ENCODE assay signal across 20 mouse cellular contexts in genomic region chr14:60256356-60256755, GRCm38 (mm10). TPM values are rescaled to one million over a fixed set of nuclear protein-coding genes. Genes with fewer than 3 reads are reported as not detected.
DNase-seq lines count a peak whose midpoint lies in the region; ATAC-seq and TF ChIP-seq lines count a peak whose summit lies in the region.
"Had no signal": no experiment of that assay in that cellular context is flagged by ENCODE, and none has a peak within 500 bp of the region (broad histone marks: within the 10 kb centered on the region; RNA-seq: fewer than 3 reads in every experiment).

No protein-coding gene starts in this region.

- intact Hi-C loops in gastrocnemius, adult 2 months (cut with DNase I), result no loop called here
- intact Hi-C loops in gastrocnemius, postnatal 14 days (cut with DNase I; ENCODE audit: low total_unique reads), result no loop called here
- intact Hi-C loops in heart, postnatal 36 days (cut with DNase I), result loop anchor here (10.0 kb wide), 1 partner anchor 438 kb away; no protein-coding TSS in a partner anchor

- 20% methylated on average over 3 of the region's 3 CpGs for WGBS in lung, embryonic 14.5 days
- WGBS in embryonic facial prominence, embryonic 12.5 days, result 30% methylated on average over 3 of the region's 3 CpGs
- 34% methylated on average over 3 of the region's 3 CpGs for WGBS in intestine, embryonic 16.5 days

- no peak overlapping the region for H3K4me2 ChIP-seq in lung, embryonic 14.5 days
- no peak overlapping the region for H3K4me2 ChIP-seq in embryonic facial prominence, embryonic 12.5 days (replicated peaks)
- H3K4me2 ChIP-seq in intestine, embryonic 16.5 days (ENCODE audit: low read depth, low read length), result no peak overlapping the region
- H3K4me2 ChIP-seq: embryonic facial prominence, embryonic 15.5 days; forebrain, embryonic 15.5 days; heart, embryonic 13.5 days; stomach, embryonic 15.5 days had no signal

- H3K36me3 ChIP-seq in lung, embryonic 14.5 days (ENCODE audit: insufficient read depth), result no peaks in the 10 kb centered on the region
- H3K36me3 ChIP-seq in embryonic facial prominence, embryonic 12.5 days, result no peaks in the 10 kb centered on the region
- H3K36me3 ChIP-seq in intestine, embryonic 16.5 days (ENCODE audit: control insufficient read depth, insufficient read depth, low read length), result no peaks in the 10 kb centered on the region
- H3K36me3 ChIP-seq: embryonic facial prominence, embryonic 15.5 days; forebrain, embryonic 15.5 days; heart, embryonic 13.5 days; stomach, embryonic 15.5 days had no signal

- no peaks in the 10 kb centered on the region for H3K9me3 ChIP-seq in lung, embryonic 14.5 days (ENCODE audit: low read depth, low read length)
- no peaks in the 10 kb centered on the region for H3K9me3 ChIP-seq in embryonic facial prominence, embryonic 12.5 days
- no peaks in the 10 kb centered on the region for H3K9me3 ChIP-seq in intestine, embryonic 16.5 days (ENCODE audit: control insufficient read depth, low read length)
- H3K9me3 ChIP-seq: embryonic facial prominence, embryonic 15.5 days; forebrain, embryonic 15.5 days; heart, embryonic 13.5 days; stomach, embryonic 15.5 days had no signal

- DNase-seq in gastrocnemius, adult 2 months, result peak; percentile 20
- DNase-seq in gastrocnemius, postnatal 14 days, result no peak
- DNase-seq in lung, embryonic 14.5 days, result peak; percentile 34
- no peak for DNase-seq in lung, postnatal 14 days
- DNase-seq in retina, embryonic 14.5 days (ENCODE audit: low spot score), result peak; percentile 37
- no peak for DNase-seq in heart, postnatal 36 days
- DNase-seq: adrenal gland, postnatal 25 days; cerebellum, adult 11-12 months; gastrocnemius, postnatal 10 days; kidney, postnatal 10 days; thymus, postnatal 14 days had no signal

- H3K4me3 ChIP-seq in gastrocnemius, adult 2 months, result no peak overlapping the region
- no peak overlapping the region for H3K4me3 ChIP-seq in lung, embryonic 14.5 days (ENCODE audit: low read depth, low read length)
- no peak overlapping the region for H3K4me3 ChIP-seq in embryonic facial prominence, embryonic 12.5 days
- no peak overlapping the region for H3K4me3 ChIP-seq in intestine, embryonic 16.5 days (ENCODE audit: low read length)
- H3K4me3 ChIP-seq: embryonic facial prominence, embryonic 15.5 days; forebrain, embryonic 15.5 days; heart, embryonic 13.5 days; stomach, embryonic 15.5 days had no signal

- no peaks in the 10 kb centered on the region for H3K27me3 ChIP-seq in lung, embryonic 14.5 days (ENCODE audit: insufficient read depth, low read length)
- no peaks in the 10 kb centered on the region for H3K27me3 ChIP-seq in embryonic facial prominence, embryonic 12.5 days
- no peaks in the 10 kb centered on the region for H3K27me3 ChIP-seq in intestine, embryonic 16.5 days (replicated peaks; ENCODE audit: control insufficient read depth, insufficient read depth, low read length)
- H3K27me3 ChIP-seq: embryonic facial prominence, embryonic 15.5 days; forebrain, embryonic 15.5 days; heart, embryonic 13.5 days; stomach, embryonic 15.5 days had no signal

- no peak overlapping the region for H3K27ac ChIP-seq in gastrocnemius, adult 2 months
- H3K27ac ChIP-seq in lung, embryonic 14.5 days (ENCODE audit: low read depth), result no peak overlapping the region
- H3K27ac ChIP-seq in embryonic facial prominence, embryonic 12.5 days, result 0 out of 2 replicates have a peak overlapping the region, but pooled peaks have one; percentile 25
- no peak overlapping the region for H3K27ac ChIP-seq in intestine, embryonic 16.5 days (ENCODE audit: low read length)
- H3K27ac ChIP-seq: embryonic facial prominence, embryonic 15.5 days; forebrain, embryonic 15.5 days; heart, embryonic 13.5 days; macrophage; stomach, embryonic 15.5 days had no signal

- H3K9ac ChIP-seq in lung, embryonic 14.5 days, result no peak overlapping the region
- no peak overlapping the region for H3K9ac ChIP-seq in embryonic facial prominence, embryonic 12.5 days
- no peak overlapping the region for H3K9ac ChIP-seq in intestine, embryonic 16.5 days (ENCODE audit: low read depth, low read length)
- H3K9ac ChIP-seq: embryonic facial prominence, embryonic 15.5 days; forebrain, embryonic 15.5 days; heart, embryonic 13.5 days; stomach, embryonic 15.5 days had no signal

- H3K4me1 ChIP-seq in lung, embryonic 14.5 days (ENCODE audit: insufficient read depth), result peaks cover 2% of the 10 kb centered on the region; the same call in 1 of the 2 replicates
- peaks cover 3% of the 10 kb centered on the region; the same call in 1 of the 2 replicates for H3K4me1 ChIP-seq in embryonic facial prominence, embryonic 12.5 days
- peaks cover 7% of the 10 kb centered on the region; the same call in 1 of the 2 replicates for H3K4me1 ChIP-seq in intestine, embryonic 16.5 days (ENCODE audit: control insufficient read depth, insufficient read depth, low read length)

- TF ChIP-seq CTCF in gastrocnemius, adult 2 months (IDR thresholded peaks at IDR 0.05), result no peak
- TF ChIP-seq CTCF in lung, embryonic 14.5 days (IDR thresholded peaks at IDR 0.05; ENCODE audit: low read depth), result peak; percentile 20; the same call in 1 of the 2 replicates

- ATAC-seq in lung, embryonic 14.5 days (ENCODE audit: insufficient read depth), result no peak
- no peak for ATAC-seq in embryonic facial prominence, embryonic 12.5 days (ENCODE audit: insufficient number of reproducible peaks, insufficient read depth, low FRiP score, low TSS enrichment)
- ATAC-seq in intestine, embryonic 16.5 days, result no peak
- ATAC-seq: forebrain, embryonic 15.5 days had no signal

RNA-seq across cellular contexts. Expression of gene Gm49336, which starts 5.0 kb away (rescaled TPM):
- 10 to 100 TPM; 32.9 to 34.3 TPM for total RNA-seq in gastrocnemius, adult 2 months (2021)
- 10 to 100 TPM; 27.7 to 30.0 TPM for total RNA-seq in gastrocnemius, postnatal 14 days (2021)
- polyA plus RNA-seq in lung, embryonic 14.5 days (2014; fragmentation: Nextera tagmentation; extraction: Ambion mirVana), result 62.2 and 65.8 TPM in 2 replicates
- 57.6 and 60.9 TPM in 2 replicates for polyA plus RNA-seq in embryonic facial prominence, embryonic 12.5 days (2016; fragmentation: Nextera tagmentation; extraction: Ambion mirVana)
- 38.9 and 39.1 TPM in 2 replicates for polyA plus RNA-seq in intestine, embryonic 16.5 days (2015; fragmentation: Nextera tagmentation; extraction: Ambion mirVana)
- 10 to 100 TPM; 28.4 to 30.9 TPM for total RNA-seq in heart, postnatal 36 days (2021)

RNA-seq across cellular contexts. Expression of gene Nupl1, which starts 5.1 kb away (rescaled TPM):
- not detected for total RNA-seq in gastrocnemius, adult 2 months (2021)
- total RNA-seq in gastrocnemius, postnatal 14 days (2021), result under 1 TPM in 1 of 2 experiments, not detected in 1; 0.25 TPM
- not detected in 2 replicates for polyA plus RNA-seq in lung, embryonic 14.5 days (2014; fragmentation: Nextera tagmentation; extraction: Ambion mirVana)
- polyA plus RNA-seq in embryonic facial prominence, embryonic 12.5 days (2016; fragmentation: Nextera tagmentation; extraction: Ambion mirVana), result not detected in 2 replicates
- polyA plus RNA-seq in intestine, embryonic 16.5 days (2015; fragmentation: Nextera tagmentation; extraction: Ambion mirVana), result 0.09 and 0.11 TPM in 2 replicates
- total RNA-seq in heart, postnatal 36 days (2021), result not detected
- total RNA-seq: adrenal gland, postnatal 25 days; gastrocnemius, postnatal 10 days had no signal
- polyA plus RNA-seq: C2C12; embryonic facial prominence, embryonic 15.5 days; heart, embryonic 13.5 days; limb, embryonic 14.5 days; macrophage had no signal

RNA-seq across cellular contexts. Expression of gene Mtmr6, which starts 8.7 kb away (rescaled TPM):
- 10 to 100 TPM; 43.7 to 46.3 TPM for total RNA-seq in gastrocnemius, adult 2 months (2021)
- 10 to 100 TPM; 30.6 to 31.0 TPM for total RNA-seq in gastrocnemius, postnatal 14 days (2021)
- polyA plus RNA-seq in lung, embryonic 14.5 days (2014; fragmentation: Nextera tagmentation; extraction: Ambion mirVana), result 34.0 and 34.9 TPM in 2 replicates
- 35.1 and 35.8 TPM in 2 replicates for polyA plus RNA-seq in embryonic facial prominence, embryonic 12.5 days (2016; fragmentation: Nextera tagmentation; extraction: Ambion mirVana)
- polyA plus RNA-seq in intestine, embryonic 16.5 days (2015; fragmentation: Nextera tagmentation; extraction: Ambion mirVana), result 25.0 and 25.3 TPM in 2 replicates
- total RNA-seq in heart, postnatal 36 days (2021), result 10 to 100 TPM; 31.4 TPM

RNA-seq across cellular contexts. Expression of gene Atp8a2, which starts 59.4 kb away (rescaled TPM):
- under 1 TPM; 0.50 to 0.71 TPM for total RNA-seq in gastrocnemius, adult 2 months (2021)
- total RNA-seq in gastrocnemius, postnatal 14 days (2021), result 1 to 10 TPM in 1 of 2 experiments, under 1 TPM in 1; 0.93 to 1.8 TPM
- 0.95 and 1.6 TPM in 2 replicates for polyA plus RNA-seq in lung, embryonic 14.5 days (2014; fragmentation: Nextera tagmentation; extraction: Ambion mirVana)
- polyA plus RNA-seq in embryonic facial prominence, embryonic 12.5 days (2016; fragmentation: Nextera tagmentation; extraction: Ambion mirVana), result 6.1 and 9.0 TPM in 2 replicates
- 6.3 and 6.7 TPM in 2 replicates for polyA plus RNA-seq in intestine, embryonic 16.5 days (2015; fragmentation: Nextera tagmentation; extraction: Ambion mirVana)
- total RNA-seq in heart, postnatal 36 days (2021), result 1 to 10 TPM; 4.4 to 5.0 TPM

Comparison
In these comparisons a context has a peak if more than half of its experiments do, and no peak if none do; other contexts are left out.
1. DNase-seq: peak in gastrocnemius, adult 2 months (single experiment), lung, embryonic 14.5 days (single experiment) and retina, embryonic 14.5 days (single experiment); none in gastrocnemius, postnatal 14 days (single experiment), lung, postnatal 14 days (single experiment) and heart, postnatal 36 days (0 of 2).